Comparison of ENCODE assay signal across 34 mouse cellular contexts in the genomic region with DNA sequence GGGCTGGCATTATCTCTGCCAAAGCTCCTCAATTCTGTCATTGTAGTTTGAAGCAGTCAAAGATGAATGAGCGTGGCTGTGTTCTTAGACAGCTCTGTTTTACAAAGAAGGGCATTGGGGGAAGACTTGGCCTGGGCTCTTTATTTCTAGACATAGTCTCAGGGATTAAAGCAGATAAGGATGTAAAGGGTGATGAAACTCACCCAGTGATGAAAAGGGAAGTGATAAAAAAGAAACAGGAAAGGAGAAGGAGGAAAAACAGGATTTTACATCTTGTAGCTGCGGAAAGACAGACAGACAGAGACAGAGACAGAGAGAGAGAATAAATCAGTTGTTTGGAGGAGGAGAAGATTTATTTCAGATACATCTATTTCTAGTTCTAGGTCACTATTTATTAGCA.
"Had no signal": no experiment of that assay in that cellular context is flagged by ENCODE, and none has a peak within 500 bp of the region (broad histone marks: within the 10 kb centered on the region; RNA-seq: fewer than 3 reads in every experiment).

No protein-coding gene starts in this region.

- H3K4me3 ChIP-seq: heart, embryonic 10.5 days; heart, embryonic 12.5 days; heart, embryonic 13.5 days; heart, embryonic 15.5 days; hindbrain, embryonic 10.5 days; hindbrain, embryonic 12.5 days; hindbrain, embryonic 13.5 days; hindbrain, embryonic 15.5 days; intestine, embryonic 15.5 days; kidney, embryonic 15.5 days; layer of hippocampus, adult 2 months had no signal

- ATAC-seq: hindbrain, postnatal 0 days; inflammation-experienced regulatory T-cells, adult 6 months; intestine, embryonic 15.5 days; intestine, embryonic 16.5 days; intestine, postnatal 0 days had no signal

- H3K9me3 ChIP-seq: heart, embryonic 10.5 days; heart, embryonic 12.5 days; heart, embryonic 13.5 days; heart, embryonic 15.5 days; hindbrain, embryonic 10.5 days; hindbrain, embryonic 12.5 days; hindbrain, embryonic 13.5 days; hindbrain, embryonic 15.5 days; intestine, embryonic 15.5 days; kidney, embryonic 15.5 days had no signal

- H3K4me2 ChIP-seq: heart, embryonic 11.5 days; heart, embryonic 12.5 days; heart, embryonic 13.5 days; heart, embryonic 15.5 days; hindbrain, embryonic 12.5 days; hindbrain, embryonic 13.5 days; hindbrain, embryonic 14.5 days; hindbrain, embryonic 15.5 days; intestine, embryonic 15.5 days; kidney, embryonic 15.5 days had no signal

- H3K36me3 ChIP-seq: heart, embryonic 10.5 days; heart, embryonic 12.5 days; heart, embryonic 13.5 days; heart, embryonic 15.5 days; hindbrain, embryonic 10.5 days; hindbrain, embryonic 12.5 days; hindbrain, embryonic 13.5 days; hindbrain, embryonic 15.5 days; intestine, embryonic 15.5 days; kidney, embryonic 15.5 days had no signal

- H3K27ac ChIP-seq: heart, embryonic 10.5 days; heart, embryonic 13.5 days; heart, embryonic 15.5 days; hindbrain, embryonic 10.5 days; hindbrain, embryonic 12.5 days; hindbrain, embryonic 13.5 days; hindbrain, embryonic 14.5 days; hindbrain, embryonic 15.5 days; hindbrain, postnatal 0 days; intestine, embryonic 15.5 days; kidney, embryonic 15.5 days; kidney, postnatal 0 days; layer of hippocampus, adult 2 months had no signal

- H3K9ac ChIP-seq: heart, embryonic 12.5 days; heart, embryonic 13.5 days; heart, embryonic 15.5 days; hindbrain, embryonic 12.5 days; hindbrain, embryonic 13.5 days; hindbrain, embryonic 14.5 days; hindbrain, embryonic 15.5 days; intestine, embryonic 15.5 days; kidney, embryonic 15.5 days had no signal

- DNase-seq: heart, postnatal 10 days; heart, postnatal 14 days; heart, postnatal 36 days; heart, postnatal 4 days; kidney, adult 11 months; kidney, adult 18-20 months; kidney, adult 2 months; kidney, adult 8-10 months; kidney, adult 9 months; kidney, postnatal 10 days; kidney, postnatal 14 days; kidney, postnatal 25 days; kidney, postnatal 36 days; kidney, postnatal 4 days; layer of hippocampus, adult 9-11 months; layer of hippocampus, postnatal 36 days had no signal

- H3K27me3 ChIP-seq: heart, embryonic 12.5 days; heart, embryonic 13.5 days; heart, embryonic 15.5 days; hindbrain, embryonic 12.5 days; hindbrain, embryonic 13.5 days; hindbrain, embryonic 15.5 days; intestine, embryonic 15.5 days; kidney, embryonic 15.5 days had no signal

- H3K4me1 ChIP-seq: heart, embryonic 10.5 days; heart, embryonic 12.5 days; heart, embryonic 13.5 days; heart, embryonic 15.5 days; hindbrain, embryonic 10.5 days; hindbrain, embryonic 12.5 days; hindbrain, embryonic 13.5 days; hindbrain, embryonic 15.5 days; intestine, embryonic 15.5 days; kidney, embryonic 15.5 days had no signal
